Mouse (Mus musculus) forebrain, embryonic 14.5 days (tissue): Measurements from ENCODE around the gene Zfp697. TPM values are rescaled to one million over a fixed set of nuclear protein-coding genes. Genes with fewer than 3 reads are reported as not detected.

Experiments used
- ATAC-seq: fragments of 200-750 bp; cut with Nextera tagmentation; 2 replicates; pipeline ENCODE4 v1.8.0; 2017; ENCODE audit warnings: mild to moderate bottlenecking, moderate library complexity
- DNase-seq: peaks from one replicate; pipeline ENCODE4 v3.0.0-alpha.2; 2015; ENCODE audit warnings: low spot score
- H3K27ac ChIP-seq: fragments of 300-500 bp; sonication (generic); 2 replicates; pipeline ENCODE4 v1.5.1; 2014; ENCODE audit warnings: low read depth, mild to moderate bottlenecking, control low read depth, low read length, moderate library complexity
- H3K27me3 ChIP-seq: fragments of 300-500 bp; sonication (generic); replicated peaks from 2 replicates; pipeline ENCODE4 v1.6.1; 2014; ENCODE audit warnings: low read length, control low read depth, mixed read lengths; ENCODE audit not compliant: control insufficient read depth, insufficient read depth
- H3K36me3 ChIP-seq: fragments of 300-500 bp; sonication (generic); 2 replicates; pipeline ENCODE4 v1.6.1; 2014; ENCODE audit warnings: low read length, control low read depth; ENCODE audit not compliant: control insufficient read depth, insufficient read depth
- H3K4me1 ChIP-seq: fragments of 300-500 bp; sonication (generic); 2 replicates; pipeline ENCODE4 v1.6.1; 2014; ENCODE audit warnings: antibody characterized with exemption, low read length, control low read depth; ENCODE audit not compliant: control insufficient read depth, insufficient read depth
- H3K4me2 ChIP-seq: fragments of 300-500 bp; sonication (generic); 2 replicates; pipeline ENCODE4 v1.6.1; 2014; ENCODE audit warnings: mild to moderate bottlenecking, control low read depth, low read length
- H3K4me3 ChIP-seq: fragments of 300-500 bp; sonication (generic); 2 replicates; pipeline ENCODE4 v1.5.1; 2014; ENCODE audit warnings: low read depth, low read length, control low read depth
- H3K9ac ChIP-seq: fragments of 300-500 bp; sonication (generic); 2 replicates; pipeline ENCODE4 v1.6.1; 2014; ENCODE audit warnings: mild to moderate bottlenecking, low read length, control low read depth, moderate library complexity
- H3K9me3 ChIP-seq: fragments of 300-500 bp; sonication (generic); replicated peaks from 2 replicates; pipeline ENCODE4 v1.6.1; 2016; ENCODE audit warnings: low read length, control low read depth, mixed read lengths; ENCODE audit not compliant: control insufficient read depth
- WGBS: fragments of 180-500 bp; shearing (Covaris S2); extraction: QIAGEN DNeasy Blood & Tissue Kit; methylation state at CpG from one replicate; pipeline ENCODE4 v1.1.7; 2014; 5-methylcytosine and 5-hydroxymethylcytosine counted together
- polyA plus RNA-seq: library from polyadenylated mRNA; unstranded; fragments of >200 nt; fragmentation: Nextera tagmentation; extraction: Ambion mirVana; gene quantifications from 2 replicates; pipeline ENCODE4 v1.2.1, GENCODE M21; 2014

The Zfp697 gene
- polyA plus RNA-seq, 1 experiment from 2014 or later: 16.0 TPM

GRCm38 (mm10) chr3:98366086-98366485 lies 16.2 kb upstream of the Zfp697 start:
- 89% methylated on average over 3 of the region's 3 CpGs for WGBS
- H3K27me3 ChIP-seq: no peaks in the 10 kb centered on the region
- H3K27ac ChIP-seq: no peak overlapping the region
- DNase-seq (no peak), ATAC-seq (no peak)
- no peak overlapping the region for H3K9ac ChIP-seq
- no peaks in the 10 kb centered on the region for H3K36me3 ChIP-seq
- no peak overlapping the region for H3K4me3 ChIP-seq
- no peaks in the 10 kb centered on the region for H3K4me1 ChIP-seq
- H3K9me3 ChIP-seq: no peaks in the 10 kb centered on the region
- H3K4me2 ChIP-seq: no peak overlapping the region

- Histone ChIP-seq H3K4me1 (no peaks in the 10 kb centered on the region), H3K4me3 (no peak overlapping the region), H3K36me3 (no peaks in the 10 kb centered on the region), H3K27me3 (no peaks in the 10 kb centered on the region), H3K9me3 (no peaks in the 10 kb centered on the region), H3K9ac (no peak overlapping the region), H3K4me2 (no peak overlapping the region), H3K27ac (no peak overlapping the region)
- no peak for ATAC-seq
- 78% methylated on average over 4 of the region's 4 CpGs for WGBS
- DNase-seq: no peak
These were observed 15.4 kb upstream of the Zfp697 start for GRCm38 (mm10) chr3:98366823-98367222.

GRCm38 (mm10) chr3:98368283-98368682 lies 14.0 kb upstream of the Zfp697 start:
- no peak overlapping the region for H3K4me3 ChIP-seq
- no peak overlapping the region for H3K9ac ChIP-seq
- no peaks in the 10 kb centered on the region for H3K4me1 ChIP-seq
- H3K27ac ChIP-seq: no peak overlapping the region
- no peaks in the 10 kb centered on the region for H3K9me3 ChIP-seq
- ATAC-seq: no peak
- H3K36me3 ChIP-seq: no peaks in the 10 kb centered on the region
- no peak for DNase-seq
- H3K27me3 ChIP-seq: no peaks in the 10 kb centered on the region
- H3K4me2 ChIP-seq: no peak overlapping the region
- WGBS: 84% methylated on average over 4 of the region's 4 CpGs

GRCm38 (mm10) chr3:98368776-98369175 lies 13.5 kb upstream of the Zfp697 start:
- 90% methylated on average over 2 of the region's 2 CpGs for WGBS
- Histone ChIP-seq H3K4me1 (no peaks in the 10 kb centered on the region), H3K36me3 (no peaks in the 10 kb centered on the region), H3K9me3 (no peaks in the 10 kb centered on the region), H3K4me2 (no peak overlapping the region), H3K27me3 (no peaks in the 10 kb centered on the region), H3K9ac (no peak overlapping the region), H3K4me3 (no peak overlapping the region), H3K27ac (no peak overlapping the region)
- DNase-seq (no peak), ATAC-seq (no peak)

DNA sequence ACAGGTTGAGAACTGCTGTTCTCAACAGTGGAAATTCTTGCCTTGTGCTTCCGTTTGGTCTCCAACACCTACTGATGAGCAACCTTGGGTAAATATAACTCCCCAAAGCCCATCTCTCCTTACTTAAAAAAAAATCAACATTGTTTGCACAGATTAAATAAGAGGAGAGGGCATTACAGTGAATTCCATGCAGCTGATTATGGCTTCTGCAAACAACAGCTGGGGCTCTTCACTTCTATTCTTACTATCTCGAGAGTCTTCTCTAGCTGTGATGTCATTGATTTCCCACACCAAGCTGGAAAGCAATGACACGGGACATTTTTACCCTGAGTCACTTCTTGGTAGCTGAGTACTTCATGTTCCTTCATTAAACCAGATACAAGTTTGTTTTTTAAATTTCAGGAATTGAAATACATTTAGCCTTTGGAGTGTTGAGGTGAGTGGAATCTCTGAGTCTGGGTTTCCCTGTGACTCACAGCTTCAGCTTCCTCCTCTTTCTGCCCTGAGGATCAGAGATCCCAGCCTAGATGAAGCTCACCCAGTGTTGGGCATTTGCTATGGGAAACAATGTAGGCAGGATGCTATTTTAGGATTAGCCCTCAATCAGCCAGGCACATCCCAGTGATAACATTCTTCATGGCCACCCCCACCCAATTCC lies 8.1 kb upstream of the Zfp697 start:
- H3K36me3 ChIP-seq: no peaks in the 10 kb centered on the region

GRCm38 (mm10) chr3:98374980-98375379 lies 7.3 kb upstream of the Zfp697 start:
- Histone ChIP-seq H3K27me3 (no peaks in the 10 kb centered on the region), H3K4me2 (no peak overlapping the region), H3K36me3 (no peaks in the 10 kb centered on the region), H3K9ac (no peak overlapping the region), H3K9me3 (no peaks in the 10 kb centered on the region), H3K27ac (no peak overlapping the region), H3K4me1 (no peaks in the 10 kb centered on the region), H3K4me3 (no peak overlapping the region)
- no peak for DNase-seq
- 92% methylated on average over 5 of the region's 5 CpGs for WGBS
- ATAC-seq: no peak

More for the DNA sequence above, 8.1 kb upstream of the Zfp697 start:
- Histone ChIP-seq H3K4me2 (no peak overlapping the region), H3K9ac (no peak overlapping the region), H3K4me1 (no peaks in the 10 kb centered on the region), H3K4me3 (no peak overlapping the region), H3K27ac (no peak overlapping the region), H3K9me3 (no peaks in the 10 kb centered on the region), H3K27me3 (no peaks in the 10 kb centered on the region)
- ATAC-seq (no peak), DNase-seq (no peak)
- WGBS: 86% methylated on average over 3 of the region's 3 CpGs

DNA sequence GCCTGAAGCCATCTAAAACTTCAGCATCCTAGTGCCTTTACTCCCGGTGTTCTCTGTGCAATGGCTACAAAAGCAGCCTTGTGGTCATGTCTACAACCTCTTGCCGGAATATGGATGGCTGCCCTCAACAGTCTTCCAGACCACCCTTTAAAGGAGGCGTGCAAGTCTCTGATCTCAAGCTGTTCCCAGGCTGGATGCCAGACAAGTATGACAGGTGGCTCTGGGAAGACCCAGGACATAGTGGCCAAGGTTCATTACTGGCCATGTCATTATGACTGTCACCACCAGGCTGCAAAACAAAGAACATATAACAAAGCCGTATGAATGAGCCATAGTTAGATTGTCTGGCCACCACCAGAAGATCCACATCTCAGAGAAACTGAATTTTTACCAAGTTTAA lies 4.0 kb upstream of the Zfp697 start:
- DNase-seq: no peak
- Histone ChIP-seq H3K4me1 (peaks cover 1% of the 10 kb centered on the region; the same call in 1 of the 2 replicates), H3K27me3 (no peaks in the 10 kb centered on the region), H3K4me3 (no peak overlapping the region), H3K9ac (no peak overlapping the region), H3K27ac (no peak overlapping the region), H3K9me3 (no peaks in the 10 kb centered on the region), H3K36me3 (no peaks in the 10 kb centered on the region), H3K4me2 (no peak overlapping the region)
- ATAC-seq: no peak
- 86% methylated on average over 4 of the region's 4 CpGs for WGBS

- H3K4me2 ChIP-seq: no peak overlapping the region
- 45% methylated on average over 7 of the region's 7 CpGs for WGBS
- no peaks in the 10 kb centered on the region for H3K9me3 ChIP-seq
- no peak overlapping the region for H3K4me3 ChIP-seq
- no peak for DNase-seq
- no peak overlapping the region for H3K27ac ChIP-seq
- H3K4me1 ChIP-seq: peaks cover 11% of the 10 kb centered on the region; the same call in 1 of the 2 replicates
- ATAC-seq: no peak
- no peaks in the 10 kb centered on the region for H3K36me3 ChIP-seq
- H3K27me3 ChIP-seq: no peaks in the 10 kb centered on the region
- H3K9ac ChIP-seq: no peak overlapping the region
These were observed 3.0 kb upstream of the Zfp697 start for GRCm38 (mm10) chr3:98379236-98379635.

DNA sequence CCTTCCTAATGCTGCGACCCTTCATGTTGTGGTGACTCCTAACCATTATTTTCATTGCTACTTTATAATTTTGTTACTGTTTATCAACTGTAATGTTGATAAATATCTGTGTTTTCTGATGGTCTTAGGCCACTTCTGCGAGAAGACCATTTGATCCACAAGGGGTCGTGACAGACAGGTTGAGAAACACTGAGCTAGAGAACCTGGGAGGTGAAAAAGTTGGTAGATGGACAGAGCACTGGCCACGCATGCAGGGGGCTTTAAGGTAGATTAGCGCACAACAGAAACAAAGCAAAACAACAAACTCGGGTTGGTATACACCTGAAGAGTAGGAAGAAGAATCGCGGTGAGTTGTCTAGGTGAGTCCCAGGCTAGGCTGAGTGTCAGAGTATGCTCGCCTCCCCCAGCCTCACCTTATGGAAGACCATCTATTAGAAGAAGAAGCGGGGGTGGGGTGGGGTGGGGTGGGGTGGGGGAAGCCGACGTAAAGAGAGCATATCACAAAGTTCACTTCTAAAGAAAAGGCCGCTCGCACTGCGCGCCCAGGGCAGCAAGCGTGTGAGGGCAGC lies 500 bp upstream of the Zfp697 start:
- peak overlapping the region; percentile 87 for H3K4me2 ChIP-seq
- H3K36me3 ChIP-seq: no peaks in the 10 kb centered on the region
- no peaks in the 10 kb centered on the region for H3K9me3 ChIP-seq
- peak; percentile 33 for DNase-seq
- H3K4me3 ChIP-seq: peak overlapping the region; percentile 84
- H3K27me3 ChIP-seq: no peaks in the 10 kb centered on the region
- 6% methylated on average over 17 of the region's 17 CpGs for WGBS
- H3K4me1 ChIP-seq: peaks cover 12% of the 10 kb centered on the region; the same call in 1 of the 2 replicates
- H3K9ac ChIP-seq: peak overlapping the region; percentile 95
- ATAC-seq: peak; percentile 27
- H3K27ac ChIP-seq: peak overlapping the region; percentile 83; the same call in 1 of the 2 replicates
